Mouse (Mus musculus): ENCODE results near the gene Ap3d1.

- TF ChIP-seq CTCF (IDR thresholded peaks at IDR 0.05; ENCODE audit: low read depth) (no peak), EP300 (IDR thresholded peaks at IDR 0.05; ENCODE audit: low read depth) (no peak)
These were observed 73.0 kb downstream of the Ap3d1 start for GRCm38 (mm10) chr10:80669018-80669417.
